Mouse (Mus musculus) forelimb bud, embryonic 11.5 days (tissue): Measurements from ENCODE around the gene Ccdc106.
"Not testable (repeated sequence)": the region's sequence is repeated elsewhere in the genome, so short reads cannot be mapped to it uniquely, and the experiment has no call there.

Experiments used
- DNase-seq: peaks from one replicate; pipeline ENCODE4 v3.0.0-alpha.2; 2012; ENCODE audit warnings: low read depth, low spot score

Ccdc106 gene

DNA sequence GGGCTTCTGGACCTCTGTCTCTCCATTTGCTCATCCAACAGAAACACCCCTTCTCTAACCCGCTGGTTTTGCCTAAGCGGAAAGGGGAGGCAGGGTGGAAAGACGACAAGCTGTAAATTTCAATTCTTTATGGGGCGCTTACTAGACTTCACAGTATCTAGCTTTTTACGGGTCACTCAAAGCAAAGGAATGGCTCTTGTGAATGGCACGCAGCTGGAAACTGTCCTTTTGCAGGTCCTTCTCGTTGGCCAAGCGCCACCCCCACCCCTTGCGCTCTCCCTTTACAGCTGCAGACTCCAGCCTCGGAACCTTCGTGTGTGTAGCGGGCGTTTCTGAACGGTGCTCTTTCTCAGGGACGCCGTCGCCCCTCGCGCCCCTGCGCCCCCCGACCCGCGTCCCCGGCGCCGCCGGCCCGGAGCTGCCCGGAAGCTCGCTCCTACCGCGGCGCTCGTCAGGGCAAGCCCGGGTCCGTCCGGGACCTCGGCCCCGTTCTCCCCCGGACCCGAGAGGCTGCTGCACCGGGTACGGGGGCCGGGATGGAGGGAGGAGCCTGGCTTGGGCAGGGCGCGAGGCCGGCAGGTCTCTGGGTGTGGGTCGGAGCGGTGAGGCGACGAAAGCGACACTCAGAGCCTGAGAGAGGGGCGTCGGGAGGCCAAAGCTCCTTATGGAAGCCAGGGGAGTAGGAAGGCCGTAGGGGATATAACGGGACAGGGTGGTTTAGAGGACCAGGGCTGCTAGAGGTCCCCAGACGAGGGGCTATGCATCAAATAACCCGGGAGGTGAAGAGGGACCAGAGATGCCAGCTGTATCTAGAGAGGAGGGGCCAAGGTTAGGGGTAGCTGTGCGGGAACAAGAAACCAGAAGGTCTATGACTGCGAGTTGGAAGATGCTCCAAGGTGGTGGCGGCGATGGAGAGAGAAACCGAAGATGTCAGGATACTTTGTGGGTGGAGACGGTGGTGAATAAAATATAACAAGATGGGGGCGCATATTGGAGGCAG is 31.1 kb downstream of the Ccdc106 start, which contains the start of gene Zfp580:
Gene Zfp580, plus strand, starts transcription at position 346 of the 1,000 bp plus-strand sequence.
- peak; percentile 84 for DNase-seq

DNA sequence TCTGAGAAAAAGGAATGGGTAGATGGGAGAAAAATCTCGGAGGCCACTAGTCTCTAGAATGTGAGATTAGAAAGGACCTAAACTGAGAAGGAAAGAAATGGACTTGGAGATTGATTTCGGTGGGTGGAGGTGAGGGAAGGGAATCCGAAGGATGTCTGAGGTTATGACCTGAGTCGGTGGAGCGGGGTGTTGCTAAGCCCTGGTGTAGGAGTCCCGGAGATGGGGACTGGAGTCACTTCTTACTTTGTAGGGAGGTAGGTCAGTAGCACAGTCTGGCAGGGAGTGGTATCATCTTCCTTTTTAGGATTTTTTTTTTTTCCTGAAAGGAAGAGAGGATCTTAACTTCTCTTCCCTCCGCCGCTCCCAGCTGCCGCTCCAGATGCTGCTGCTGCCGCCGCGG is 32.1 kb downstream of the Ccdc106 start:
- no peak for DNase-seq

DNA sequence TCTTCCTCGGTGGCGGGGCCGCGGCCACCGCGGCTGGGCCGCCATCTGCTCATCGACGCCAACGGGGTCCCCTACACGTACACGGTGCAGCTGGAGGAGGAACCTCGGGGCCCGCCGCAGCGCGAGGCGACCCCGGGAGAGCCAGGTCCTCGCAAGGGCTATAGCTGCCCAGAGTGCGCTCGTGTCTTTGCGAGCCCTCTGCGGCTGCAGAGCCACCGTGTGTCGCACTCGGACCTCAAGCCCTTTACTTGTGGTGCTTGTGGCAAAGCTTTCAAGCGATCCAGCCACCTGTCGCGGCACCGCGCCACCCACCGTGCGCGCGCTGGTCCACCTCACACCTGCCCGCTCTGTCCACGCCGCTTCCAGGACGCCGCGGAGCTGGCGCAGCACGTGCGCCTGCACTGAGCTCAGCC is 32.6 kb downstream of the Ccdc106 start:
- no peak for DNase-seq

DNA sequence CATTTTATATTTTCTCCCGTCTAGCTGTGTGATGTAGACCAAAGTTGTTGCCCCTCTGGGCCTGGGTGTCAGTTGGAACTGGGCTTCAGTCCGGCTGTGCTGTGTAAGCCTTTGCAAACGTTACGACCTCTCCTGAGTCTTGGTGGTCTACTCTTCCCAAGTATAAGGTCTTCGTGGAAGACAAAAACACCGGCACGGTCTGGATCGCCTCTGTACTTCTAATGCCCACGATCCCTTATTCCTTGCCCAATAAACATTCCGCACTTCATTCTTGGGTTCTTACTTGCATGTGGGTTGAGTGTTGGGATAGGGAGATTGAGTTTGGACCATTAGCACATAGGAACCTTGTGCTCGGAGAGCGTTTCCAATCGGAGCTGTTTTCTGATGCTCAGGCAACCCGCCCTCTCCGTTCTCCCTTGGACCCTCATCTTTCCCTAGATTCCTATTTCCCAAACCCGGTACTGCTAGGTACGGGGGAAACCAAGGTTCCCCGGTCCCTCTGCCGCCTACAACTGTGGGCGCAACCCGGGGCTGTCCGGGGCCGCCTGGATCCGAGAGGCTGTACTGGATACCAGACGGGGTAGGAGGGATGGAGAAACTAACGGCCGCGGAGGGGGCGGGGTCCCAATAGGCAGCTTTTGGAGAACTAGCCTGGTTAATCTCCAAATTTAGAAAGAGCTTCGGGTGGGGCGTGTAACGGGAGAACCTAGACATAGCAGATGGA is 33.3 kb downstream of the Ccdc106 start:
- DNase-seq, result no peak

GRCm38 (mm10) chr7:5056651-5057263 is 36.4 kb downstream of the Ccdc106 start:
- no peak for DNase-seq

GRCm38 (mm10) chr7:5057381-5057780 is 37.0 kb downstream of the Ccdc106 start:
- no peak for DNase-seq

DNA sequence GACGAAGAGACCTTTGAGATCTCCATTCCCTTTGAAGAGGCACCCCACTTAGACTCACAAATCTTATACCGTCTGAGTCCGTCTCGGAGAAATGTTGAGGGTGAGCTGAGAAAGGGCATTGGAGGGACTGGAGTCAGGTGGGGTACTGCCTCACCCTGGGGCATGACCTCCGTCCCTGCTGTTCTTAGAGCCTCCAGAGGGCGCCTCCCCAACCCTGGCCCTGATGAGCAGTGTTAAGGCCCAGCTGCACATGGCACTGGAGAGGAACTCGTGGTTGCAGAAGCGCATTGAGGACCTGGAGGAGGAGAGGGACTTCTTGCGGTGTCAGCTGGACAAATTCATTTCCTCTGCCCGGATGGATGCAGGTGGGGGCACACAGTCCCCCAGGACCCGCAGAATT is 37.5 kb downstream of the Ccdc106 start:
- no peak for DNase-seq

- DNase-seq, result no peak
These were observed 38.3 kb downstream of the Ccdc106 start for GRCm38 (mm10) chr7:5058631-5059030.

DNA sequence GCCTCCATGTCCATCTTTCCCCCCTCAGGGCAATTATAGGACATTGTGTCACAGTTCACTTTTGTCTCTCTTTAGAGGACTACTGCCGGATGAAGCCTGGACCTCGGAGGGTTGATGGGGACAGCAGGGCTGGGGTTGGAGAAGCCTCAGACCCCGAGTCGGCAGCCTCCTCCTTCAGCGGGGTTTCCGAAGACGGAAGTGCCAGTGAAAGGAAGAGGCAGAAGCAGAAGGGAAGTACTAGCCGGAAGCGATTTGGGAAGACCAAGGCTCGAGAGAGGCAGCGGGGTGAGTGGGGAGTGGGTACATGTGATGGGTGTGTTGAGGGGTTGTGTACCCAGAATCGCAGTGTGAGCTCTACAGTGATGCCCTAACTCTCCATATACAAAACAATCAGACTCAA is 39.1 kb downstream of the Ccdc106 start:
- no peak for DNase-seq

DNA sequence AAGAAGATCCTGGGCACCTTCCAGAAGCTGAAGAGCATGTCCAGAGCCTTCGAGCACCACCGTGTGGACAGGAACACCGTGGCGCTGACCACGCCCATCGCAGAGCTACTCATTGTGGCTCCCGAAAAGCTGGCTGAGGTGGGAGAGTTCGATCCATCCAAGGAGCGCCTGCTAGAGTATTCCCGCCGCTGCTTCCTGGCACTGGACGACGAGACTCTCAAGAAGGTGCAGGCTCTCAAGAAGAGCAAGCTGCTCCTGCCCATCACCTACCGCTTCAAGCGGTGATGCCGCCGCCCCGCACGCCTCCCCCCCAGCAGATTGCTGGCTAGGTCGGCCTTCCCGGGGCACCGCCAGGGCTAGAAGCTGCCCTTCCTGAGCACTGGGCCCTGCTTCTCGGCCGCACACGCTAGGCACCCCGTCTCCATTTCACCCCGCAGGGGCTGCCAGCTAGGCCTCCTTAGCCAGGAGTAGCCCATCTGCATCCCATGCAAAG is 39.9 kb downstream of the Ccdc106 start:
- peak; percentile 82 for DNase-seq

DNA sequence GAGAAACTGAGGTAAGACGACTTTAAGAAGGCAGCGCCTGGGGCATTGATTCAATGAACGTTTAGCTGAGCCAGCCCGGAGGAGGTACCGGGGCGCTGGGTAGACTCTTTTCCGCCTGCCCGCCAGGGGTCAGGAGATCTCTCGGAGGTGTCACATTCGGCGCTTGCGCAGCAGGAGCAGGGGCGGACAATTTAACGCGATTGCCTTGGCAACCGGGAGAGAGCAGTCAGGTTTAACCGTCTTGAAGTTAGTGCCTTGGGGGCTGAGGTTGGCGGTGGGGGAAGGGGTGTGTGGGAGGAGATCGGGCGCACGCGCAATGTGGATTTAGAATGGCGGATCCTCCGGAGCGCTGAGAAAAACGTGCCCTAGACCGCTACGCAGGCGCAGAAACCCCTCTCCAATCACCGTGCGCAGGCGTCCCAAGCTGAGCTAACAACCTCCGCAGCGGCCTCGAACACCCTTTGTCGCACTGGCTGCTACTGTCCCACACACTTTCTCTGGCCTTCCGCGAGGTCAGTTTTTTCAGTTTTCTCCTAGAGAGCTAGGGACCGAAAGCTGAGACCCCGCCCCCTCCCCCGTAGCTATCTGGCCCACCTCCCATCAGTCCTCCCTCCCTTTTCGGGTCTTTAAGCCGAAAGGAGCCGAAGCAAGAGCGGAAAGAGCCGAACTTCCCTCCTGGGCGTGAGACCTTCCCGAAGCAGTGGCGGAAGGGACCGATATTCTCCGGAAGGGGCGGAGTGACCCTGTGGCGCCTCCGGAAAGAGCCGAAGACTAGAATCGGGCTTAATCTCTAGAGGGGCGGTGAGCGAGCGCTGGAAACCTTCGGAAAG is 40.8 kb downstream of the Ccdc106 start:
- DNase-seq, result peak; percentile 99

DNA sequence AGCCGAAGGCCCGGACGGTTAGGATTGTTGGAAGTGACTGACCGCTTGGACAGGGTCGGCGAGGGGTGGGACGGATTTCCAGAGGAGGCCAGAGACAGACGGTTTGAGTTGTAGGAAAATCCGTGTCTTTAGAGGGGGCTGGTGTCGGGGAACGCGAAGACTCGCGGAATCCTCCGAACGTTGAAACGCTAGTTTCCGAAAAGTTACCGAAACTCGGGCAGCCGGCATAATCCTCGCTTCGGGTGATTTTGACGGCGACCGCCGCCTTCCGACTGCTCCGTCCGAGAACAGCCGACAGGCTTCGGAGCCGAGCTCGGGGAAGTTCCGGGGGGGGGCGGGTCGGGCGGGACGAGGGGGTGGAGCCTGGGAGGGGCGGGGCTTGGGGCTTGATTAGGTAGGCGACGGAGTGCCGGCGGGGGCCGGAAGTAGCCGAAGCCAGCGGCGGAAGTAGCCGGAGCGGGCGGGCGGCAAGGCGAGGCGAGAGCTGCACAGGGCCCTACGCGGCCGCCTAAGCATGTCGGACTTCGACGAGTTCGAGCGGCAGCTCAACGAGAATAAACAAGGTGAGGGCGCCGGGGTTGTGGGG is 41.5 kb downstream of the Ccdc106 start, which contains the start of gene U2af2:
Gene U2af2, plus strand, starts transcription at position 370 of the 586 bp plus-strand sequence.
- DNase-seq, result peak; percentile 85

GRCm38 (mm10) chr7:5062360-5063001 is 42.1 kb downstream of the Ccdc106 start:
- peak; percentile 85 for DNase-seq

GRCm38 (mm10) chr7:5064886-5065285 is 44.5 kb downstream of the Ccdc106 start:
- no peak for DNase-seq

DNA sequence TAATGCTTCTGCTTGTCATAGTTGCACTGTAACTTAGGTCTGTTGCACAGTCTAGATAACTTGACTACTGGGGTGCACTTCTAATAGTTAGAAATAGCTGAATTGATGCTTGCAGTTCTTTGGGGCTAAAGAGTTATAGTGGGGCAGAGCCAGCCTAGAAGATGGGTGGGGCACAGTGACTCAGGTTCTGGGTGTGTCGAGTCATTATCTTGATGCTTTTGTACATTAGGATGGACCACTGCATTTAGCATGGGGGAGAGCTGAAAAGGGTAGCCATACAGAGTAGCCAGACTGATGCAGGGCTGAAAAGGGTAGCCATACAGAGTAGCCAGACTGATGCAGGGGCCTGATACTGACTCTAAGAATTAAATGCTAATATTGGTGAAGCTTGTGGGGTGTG is 53.2 kb downstream of the Ccdc106 start:
- DNase-seq, result no peak

- DNase-seq, result no peak
These were observed 54.6 kb downstream of the Ccdc106 start for GRCm38 (mm10) chr7:5074984-5075383.

- no peak for DNase-seq
These were observed 56.6 kb downstream of the Ccdc106 start for GRCm38 (mm10) chr7:5076931-5077330.

DNA sequence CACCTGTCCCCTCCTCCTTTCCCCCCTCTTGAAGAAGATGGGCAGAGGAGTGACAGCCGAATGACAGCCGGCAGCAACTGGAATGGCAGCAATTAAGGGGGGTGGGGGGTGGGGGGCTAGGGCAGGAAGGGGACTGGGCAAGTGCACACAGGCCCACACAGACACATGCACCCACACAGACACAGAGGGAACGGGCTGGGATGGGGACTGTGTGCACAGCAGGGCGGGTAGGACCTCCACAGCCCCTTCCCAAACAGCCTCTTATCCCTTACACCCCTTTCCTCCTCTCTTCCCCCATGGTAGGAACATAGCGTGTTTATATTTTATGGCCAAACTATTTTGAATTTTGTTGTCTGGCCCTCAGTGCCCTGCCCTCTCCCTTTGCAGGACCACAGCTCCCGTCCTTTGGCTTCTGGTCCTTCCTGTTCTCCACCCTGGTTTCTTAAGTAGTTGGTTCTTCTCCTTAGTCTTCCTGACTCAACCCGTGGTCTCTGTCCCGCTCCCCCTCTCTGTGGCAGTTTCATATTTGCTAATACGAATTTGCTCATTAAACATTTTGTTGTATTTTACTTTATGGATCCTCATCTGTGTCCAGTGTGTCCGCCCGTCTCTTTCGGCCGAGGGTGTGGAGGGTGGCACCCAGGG is 59.1 kb downstream of the Ccdc106 start:
- not testable (repeated sequence) for DNase-seq

GRCm38 (mm10) chr7:5080010-5080751 is 59.8 kb downstream of the Ccdc106 start, which contains the start of gene Epn1:
Gene Epn1, plus strand, starts transcription at chr7:5080235.
- DNase-seq, result peak; percentile 95
